Mouse (Mus musculus) neural tube, embryonic 12.5 days (tissue): ENCODE data around the gene Ctps. TPM values are rescaled to one million over a fixed set of nuclear protein-coding genes. Genes with fewer than 3 reads are reported as not detected.

Experiments
- ATAC-seq: fragments of 200-750 bp; cut with Nextera tagmentation; 2 replicates; pipeline ENCODE4 v1.8.0; 2017; ENCODE audit warnings: low read depth, mild to moderate bottlenecking, moderate TSS enrichment, moderate library complexity; ENCODE audit not compliant: low FRiP score
- H3K27ac ChIP-seq: fragments of 300-500 bp; sonication (generic); 2 replicates; pipeline ENCODE4 v1.5.1; 2016
- H3K27me3 ChIP-seq: fragments of 300-500 bp; sonication (generic); replicated peaks from 2 replicates; pipeline ENCODE4 v1.6.1; 2016; ENCODE audit warnings: mild to moderate bottlenecking
- H3K36me3 ChIP-seq: fragments of 300-500 bp; sonication (generic); 2 replicates; pipeline ENCODE4 v1.6.1; 2016; ENCODE audit warnings: mild to moderate bottlenecking
- H3K4me1 ChIP-seq: fragments of 300-500 bp; sonication (generic); 2 replicates; pipeline ENCODE4 v1.6.1; 2016
- H3K4me2 ChIP-seq: fragments of 300-500 bp; sonication (generic); replicated peaks from 2 replicates; pipeline ENCODE4 v1.6.1; 2016; ENCODE audit warnings: mild to moderate bottlenecking
- H3K4me3 ChIP-seq: fragments of 300-500 bp; sonication (generic); 2 replicates; pipeline ENCODE4 v1.5.1; 2016
- H3K9ac ChIP-seq: fragments of 300-500 bp; sonication (generic); 2 replicates; pipeline ENCODE4 v1.6.1; 2016; ENCODE audit warnings: mild to moderate bottlenecking
- H3K9me3 ChIP-seq: fragments of 300-500 bp; sonication (generic); 2 replicates; pipeline ENCODE4 v1.6.1; 2016; ENCODE audit warnings: mild to moderate bottlenecking
- WGBS: fragments of 180-500 bp; shearing (Covaris S2); methylation state at CpG from one replicate; pipeline ENCODE4 v1.1.7; 2016; 5-methylcytosine and 5-hydroxymethylcytosine counted together
- polyA plus RNA-seq: library from polyadenylated mRNA; unstranded; fragments of >200 nt; fragmentation: Nextera tagmentation; extraction: Ambion mirVana; gene quantifications from 2 replicates; pipeline ENCODE4 v1.2.1, GENCODE M21; 2016

Ctps gene
- polyA plus RNA-seq, 1 experiment from 2014 or later: 92.4 TPM

DNA sequence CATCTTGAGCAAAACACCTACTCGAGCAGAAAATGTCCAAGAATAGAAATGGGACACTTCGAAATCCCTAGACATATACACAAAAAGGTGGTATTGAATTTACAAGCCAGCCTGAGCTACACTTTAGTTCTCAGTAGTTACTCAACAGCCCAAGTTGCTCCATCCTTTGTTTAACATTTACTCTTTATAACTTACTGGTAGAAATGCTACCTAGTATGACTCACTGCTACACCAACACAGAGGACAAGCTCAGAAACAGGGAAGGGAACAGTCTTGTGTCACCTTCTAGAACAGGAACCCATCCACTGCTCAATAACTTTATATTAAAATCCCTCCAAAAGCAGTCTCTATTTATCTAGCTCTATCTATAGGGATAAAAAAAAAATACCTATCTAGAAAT lies 4.3 kb downstream of the Ctps start:
- Histone ChIP-seq H3K4me1 (peaks cover 20% of the 10 kb centered on the region), H3K4me3 (no peak overlapping the region), H3K36me3 (peaks cover 42% of the 10 kb centered on the region), H3K4me2 (no peak overlapping the region), H3K27ac (no peak overlapping the region), H3K27me3 (no peaks in the 10 kb centered on the region), H3K9ac (no peak overlapping the region), H3K9me3 (no peaks in the 10 kb centered on the region)
- 89% methylated on average over 2 of the region's 2 CpGs for WGBS
- no peak for ATAC-seq

GRCm38 (mm10) chr4:120556592-120556991 lies 13.5 kb downstream of the Ctps start:
- no peaks in the 10 kb centered on the region for H3K27me3 ChIP-seq
- H3K27ac ChIP-seq: no peak overlapping the region
- H3K9ac ChIP-seq: no peak overlapping the region
- WGBS: 97% methylated on average over 6 of the region's 6 CpGs
- H3K36me3 ChIP-seq: peaks cover 80% of the 10 kb centered on the region
- no peaks in the 10 kb centered on the region for H3K9me3 ChIP-seq
- ATAC-seq: no peak
- no peak overlapping the region for H3K4me2 ChIP-seq
- no peaks in the 10 kb centered on the region for H3K4me1 ChIP-seq
- no peak overlapping the region for H3K4me3 ChIP-seq

DNA sequence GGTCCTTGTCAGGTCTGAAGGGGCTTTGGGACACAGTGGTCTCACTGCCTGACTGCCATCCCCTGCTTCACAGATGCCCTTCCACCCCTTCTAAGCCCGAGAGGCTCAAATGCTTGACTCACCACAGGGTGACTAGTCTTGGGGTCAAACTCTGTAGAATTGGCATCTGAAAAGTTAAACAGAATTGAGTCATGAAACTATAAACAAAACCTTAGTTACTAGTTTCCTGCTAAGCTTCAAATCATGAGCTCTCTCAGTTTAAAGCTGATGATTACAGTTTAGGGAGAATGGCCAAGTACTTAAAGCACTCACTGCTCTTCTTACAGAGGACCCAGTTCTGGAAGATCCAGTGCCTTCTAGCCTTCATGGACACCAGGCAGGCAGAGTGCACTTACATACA lies 25.2 kb downstream of the Ctps start:
- no peak overlapping the region for H3K9ac ChIP-seq
- no peaks in the 10 kb centered on the region for H3K9me3 ChIP-seq
- H3K27me3 ChIP-seq: no peaks in the 10 kb centered on the region
- peaks cover 93% of the 10 kb centered on the region for H3K36me3 ChIP-seq
- no peak overlapping the region for H3K4me2 ChIP-seq
- ATAC-seq: no peak
- no peak overlapping the region for H3K4me3 ChIP-seq
- no peak overlapping the region for H3K27ac ChIP-seq
- 86% methylated on average over 1 of the region's 1 CpGs for WGBS
- no peaks in the 10 kb centered on the region for H3K4me1 ChIP-seq

DNA sequence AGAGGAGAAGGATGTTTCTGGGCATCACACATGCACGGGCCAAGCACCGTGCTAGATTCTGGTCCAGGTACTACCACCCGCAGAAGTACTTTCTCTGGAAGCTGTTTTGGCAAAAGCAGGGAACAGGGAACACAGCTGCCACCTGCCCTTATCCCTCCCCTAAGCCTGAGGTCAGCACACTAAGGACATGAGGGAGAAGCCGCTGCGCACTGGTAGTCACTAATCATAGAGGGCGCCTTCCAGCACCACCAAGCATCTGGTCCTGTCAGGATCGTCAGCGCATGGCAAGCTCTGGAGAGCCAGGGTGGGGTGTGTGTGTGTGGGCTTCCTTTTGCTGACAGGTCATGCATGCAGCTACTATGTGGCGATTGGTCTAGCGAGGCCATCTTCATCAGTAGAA lies 31.4 kb downstream of the Ctps start:
- Histone ChIP-seq H3K4me2 (no peak overlapping the region), H3K9me3 (no peaks in the 10 kb centered on the region), H3K27ac (no peak overlapping the region), H3K4me3 (no peak overlapping the region), H3K4me1 (no peaks in the 10 kb centered on the region), H3K36me3 (peaks cover 68% of the 10 kb centered on the region), H3K9ac (no peak overlapping the region), H3K27me3 (no peaks in the 10 kb centered on the region)
- WGBS: 91% methylated on average over 10 of the region's 10 CpGs
- ATAC-seq: no peak

- Histone ChIP-seq H3K9ac (no peak within 1 kb of the TSS), H3K36me3 (peaks cover 62% of the 10 kb centered on the region), H3K4me1 (no peaks in the 10 kb centered on the region), H3K4me3 (no peak within 1 kb of the TSS), H3K9me3 (no peaks in the 10 kb centered on the region), H3K27ac (no peak within 1 kb of the TSS), H3K4me2 (no peak within 1 kb of the TSS), H3K27me3 (no peaks in the 10 kb centered on the region)
- 85% methylated on average over 6 of the region's 6 CpGs for WGBS
- no peak for ATAC-seq
Measured at GRCm38 (mm10) chr4:120531986-120532385, 38.1 kb downstream of the Ctps start, which contains the start of gene Slfnl1. Gene Slfnl1 (plus strand): TSS chr4:120532231.

DNA sequence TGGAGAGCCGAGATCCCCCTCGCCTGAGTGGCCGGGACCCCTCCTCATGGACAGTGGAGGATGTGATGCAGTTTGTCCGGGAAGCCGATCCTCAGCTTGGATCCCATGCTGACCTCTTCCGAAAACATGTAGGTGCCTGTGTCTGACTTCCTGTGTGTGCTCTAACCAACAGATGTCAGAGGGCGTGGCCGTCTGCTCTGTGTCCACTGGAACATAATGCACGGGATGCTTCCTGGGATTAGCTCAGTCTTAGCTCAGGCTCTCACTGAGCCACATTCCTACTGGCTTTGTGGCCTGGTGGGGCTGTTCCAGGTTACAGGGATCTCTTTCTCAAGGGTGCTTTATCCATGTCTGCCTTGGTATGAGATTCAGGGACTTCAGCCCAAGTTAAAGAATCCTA lies 41.9 kb downstream of the Ctps start:
- H3K36me3 ChIP-seq: peaks cover 81% of the 10 kb centered on the region
- 88% methylated on average over 9 of the region's 9 CpGs for WGBS
- no peak for ATAC-seq
- H3K4me2 ChIP-seq: no peak overlapping the region
- H3K27me3 ChIP-seq: no peaks in the 10 kb centered on the region
- no peak overlapping the region for H3K9ac ChIP-seq
- no peak overlapping the region for H3K4me3 ChIP-seq
- no peaks in the 10 kb centered on the region for H3K9me3 ChIP-seq
- no peak overlapping the region for H3K27ac ChIP-seq
- H3K4me1 ChIP-seq: no peaks in the 10 kb centered on the region

DNA sequence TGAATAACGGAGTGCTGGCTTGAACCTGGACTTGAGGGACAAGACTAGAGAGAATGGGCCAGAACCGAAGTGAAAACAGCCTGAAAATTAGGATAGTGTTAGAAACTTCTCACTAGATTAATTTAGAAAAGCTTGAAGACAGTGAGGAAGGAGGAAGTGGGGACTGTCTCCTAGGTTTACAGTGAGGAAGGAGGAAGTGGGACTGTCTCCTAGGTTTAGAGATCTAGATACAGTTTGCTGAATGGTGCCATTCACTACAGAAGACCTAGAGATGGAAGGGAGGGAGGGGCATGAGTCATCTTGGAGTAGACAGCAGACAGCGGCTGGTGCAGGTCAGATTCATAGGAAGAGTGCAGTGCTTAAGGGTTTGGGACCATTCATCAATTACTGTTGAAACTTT lies 47.0 kb downstream of the Ctps start:
- Histone ChIP-seq H3K36me3 (peaks cover 68% of the 10 kb centered on the region), H3K4me2 (no peak overlapping the region), H3K9ac (no peak overlapping the region), H3K27ac (no peak overlapping the region), H3K4me3 (no peak overlapping the region), H3K9me3 (no peaks in the 10 kb centered on the region), H3K27me3 (no peaks in the 10 kb centered on the region), H3K4me1 (no peaks in the 10 kb centered on the region)
- 93% methylated on average over 3 of the region's 3 CpGs for WGBS
- ATAC-seq: no peak

GRCm38 (mm10) chr4:120522351-120522750 lies 47.7 kb downstream of the Ctps start:
- no peak overlapping the region for H3K4me2 ChIP-seq
- WGBS: 92% methylated on average over 4 of the region's 4 CpGs
- no peaks in the 10 kb centered on the region for H3K4me1 ChIP-seq
- no peaks in the 10 kb centered on the region for H3K9me3 ChIP-seq
- no peak for ATAC-seq
- H3K4me3 ChIP-seq: no peak overlapping the region
- peaks cover 71% of the 10 kb centered on the region for H3K36me3 ChIP-seq
- H3K27ac ChIP-seq: no peak overlapping the region
- no peaks in the 10 kb centered on the region for H3K27me3 ChIP-seq
- H3K9ac ChIP-seq: no peak overlapping the region

DNA sequence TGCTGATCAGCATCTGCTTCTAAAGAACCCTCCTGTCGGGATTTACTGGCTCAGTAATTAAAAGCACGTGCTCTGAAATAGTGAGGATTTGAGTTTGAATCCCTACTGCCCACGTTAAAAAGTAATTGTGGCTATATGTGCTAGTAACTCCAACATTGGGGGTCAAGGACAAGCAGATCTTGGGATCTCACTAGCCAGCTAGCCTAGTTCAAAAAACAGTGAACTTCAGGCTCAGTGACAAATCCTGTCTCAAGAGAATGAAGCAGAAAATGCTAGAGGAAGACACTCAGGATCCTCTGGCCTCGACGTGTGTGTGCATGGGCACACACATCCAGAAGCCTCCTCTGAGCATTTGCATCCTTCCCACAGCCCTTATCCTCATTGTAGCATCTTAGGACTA lies 48.3 kb downstream of the Ctps start:
- Histone ChIP-seq H3K9ac (no peak overlapping the region), H3K4me1 (no peaks in the 10 kb centered on the region), H3K27me3 (no peaks in the 10 kb centered on the region), H3K27ac (no peak overlapping the region), H3K4me2 (no peak overlapping the region), H3K9me3 (no peaks in the 10 kb centered on the region), H3K36me3 (peaks cover 75% of the 10 kb centered on the region), H3K4me3 (no peak overlapping the region)
- no peak for ATAC-seq
- 85% methylated on average over 5 of the region's 5 CpGs for WGBS

- Histone ChIP-seq H3K4me3 (no peak overlapping the region), H3K4me1 (no peaks in the 10 kb centered on the region), H3K27me3 (no peaks in the 10 kb centered on the region), H3K9me3 (no peaks in the 10 kb centered on the region), H3K9ac (no peak overlapping the region), H3K36me3 (peaks cover 62% of the 10 kb centered on the region), H3K4me2 (no peak overlapping the region), H3K27ac (no peak overlapping the region)
- 90% methylated on average over 4 of the region's 4 CpGs for WGBS
- ATAC-seq: no peak
Measured at GRCm38 (mm10) chr4:120517335-120517734, 52.7 kb downstream of the Ctps start.

DNA sequence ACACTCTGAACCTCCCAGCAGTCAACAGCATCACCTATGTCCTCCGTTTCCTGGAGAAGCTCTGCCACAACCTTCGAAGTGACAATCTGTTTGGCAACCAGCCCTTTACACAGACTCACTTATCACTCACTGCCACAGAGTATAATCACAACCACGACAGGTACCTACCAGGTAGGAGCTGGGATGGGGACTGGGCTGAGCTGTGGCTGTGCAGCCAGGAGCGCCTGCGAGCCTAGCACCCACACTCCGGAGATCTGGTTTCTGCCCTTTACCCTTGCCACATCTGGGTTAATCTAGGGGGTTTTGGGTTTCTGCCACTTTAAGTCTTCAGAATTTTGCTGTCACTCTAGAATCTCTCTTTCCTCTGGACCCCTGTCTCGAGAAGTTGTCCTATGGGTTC lies 53.2 kb downstream of the Ctps start:
- H3K36me3 ChIP-seq: peaks cover 61% of the 10 kb centered on the region

GRCm38 (mm10) chr4:120516491-120516890 lies 53.6 kb downstream of the Ctps start:
- no peaks in the 10 kb centered on the region for H3K9me3 ChIP-seq
- H3K4me1 ChIP-seq: no peaks in the 10 kb centered on the region
- 96% methylated on average over 7 of the region's 7 CpGs for WGBS
- no peak overlapping the region for H3K4me3 ChIP-seq
- no peak overlapping the region for H3K27ac ChIP-seq
- no peak overlapping the region for H3K9ac ChIP-seq
- H3K27me3 ChIP-seq: no peaks in the 10 kb centered on the region
- H3K4me2 ChIP-seq: no peak overlapping the region
- H3K36me3 ChIP-seq: peaks cover 61% of the 10 kb centered on the region
- no peak for ATAC-seq

More for the DNA sequence above, 53.2 kb downstream of the Ctps start:
- H3K4me3 ChIP-seq: no peak overlapping the region
- H3K4me1 ChIP-seq: no peaks in the 10 kb centered on the region
- H3K9ac ChIP-seq: no peak overlapping the region
- no peaks in the 10 kb centered on the region for H3K9me3 ChIP-seq
- 91% methylated on average over 7 of the region's 7 CpGs for WGBS
- no peaks in the 10 kb centered on the region for H3K27me3 ChIP-seq
- ATAC-seq: no peak
- no peak overlapping the region for H3K4me2 ChIP-seq
- no peak overlapping the region for H3K27ac ChIP-seq

DNA sequence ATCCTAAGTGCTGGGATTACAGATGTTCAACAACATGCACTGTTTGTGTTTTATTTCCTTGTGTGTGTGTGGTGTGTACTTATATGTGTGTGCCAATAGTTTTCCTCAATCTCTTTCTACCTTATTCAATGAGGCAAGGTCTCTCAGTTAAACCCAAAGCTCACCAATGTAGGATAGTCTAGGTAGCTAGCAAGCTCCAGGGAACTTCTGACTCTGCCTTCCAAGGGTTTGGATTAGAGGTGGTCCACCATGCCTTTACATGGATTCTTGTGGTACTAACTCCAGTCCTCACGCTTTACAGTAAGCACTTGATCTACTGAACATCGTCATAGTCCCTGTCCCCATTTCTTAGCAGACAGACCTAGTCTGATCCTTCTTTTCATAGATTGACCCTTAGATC lies 55.7 kb downstream of the Ctps start:
- no peak overlapping the region for H3K4me2 ChIP-seq
- 94% methylated on average over 2 of the region's 2 CpGs for WGBS
- H3K27me3 ChIP-seq: no peaks in the 10 kb centered on the region
- H3K9me3 ChIP-seq: peaks cover 2% of the 10 kb centered on the region; the same call in 1 of the 2 replicates
- ATAC-seq: no peak
- H3K4me3 ChIP-seq: no peak overlapping the region
- no peak overlapping the region for H3K27ac ChIP-seq
- no peaks in the 10 kb centered on the region for H3K4me1 ChIP-seq
- peaks cover 63% of the 10 kb centered on the region for H3K36me3 ChIP-seq
- H3K9ac ChIP-seq: no peak overlapping the region
